Mouse (Mus musculus): ENCODE measurements around the gene Fbxo21. TPM values are rescaled to one million over a fixed set of nuclear protein-coding genes. Genes with fewer than 3 reads are reported as not detected.

The Fbxo21 gene
- polyA plus RNA-seq, 1 experiment from 2014 or later: 71.7 TPM

DNA sequence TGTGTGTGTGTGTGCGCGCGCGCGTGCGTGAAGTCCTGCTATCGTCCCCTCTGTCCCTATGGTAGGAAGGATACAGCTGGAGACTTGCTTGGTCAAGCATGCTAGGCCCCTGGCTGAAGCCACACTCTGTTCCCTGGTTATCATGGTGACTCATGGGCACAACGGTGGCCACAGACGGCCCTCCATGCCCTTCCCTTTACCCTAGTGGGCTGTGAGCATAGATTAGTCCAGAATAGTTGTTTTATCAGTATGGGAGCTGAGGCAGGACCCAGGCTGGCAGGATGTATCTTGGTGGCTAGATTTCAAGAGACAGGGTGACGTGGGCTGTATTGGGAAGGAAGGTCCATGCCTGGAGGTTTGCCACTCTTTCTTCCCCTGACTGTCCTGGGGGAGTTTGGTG, 82.3 kb downstream of the Fbxo21 start:
- no peaks in the 10 kb centered on the region for H3K27me3 ChIP-seq (ENCODE audit: control insufficient read depth, insufficient read depth, low read length)
- 86% methylated on average over 10 of the region's 10 CpGs for WGBS
- no peaks in the 10 kb centered on the region for H3K9me3 ChIP-seq (ENCODE audit: control insufficient read depth, low read depth, low read length)
- no peak for ATAC-seq (ENCODE audit: insufficient number of reproducible peaks, insufficient read depth, low FRiP score, low read depth)
- H3K4me3 ChIP-seq (ENCODE audit: low read depth, low read length): no peak overlapping the region
- H3K27ac ChIP-seq (ENCODE audit: low read length): no peak overlapping the region
- peaks cover 5% of the 10 kb centered on the region; the same call in 1 of the 2 replicates for H3K4me1 ChIP-seq (ENCODE audit: control insufficient read depth, insufficient read depth, low read length)
- H3K36me3 ChIP-seq (ENCODE audit: control insufficient read depth, insufficient read depth, low read length): no peaks in the 10 kb centered on the region
- no peak overlapping the region for H3K9ac ChIP-seq (replicated peaks; ENCODE audit: low read depth, low read length)
- no peak overlapping the region for H3K4me2 ChIP-seq (replicated peaks; ENCODE audit: low read depth, low read length)

- WGBS: 89% methylated on average over 9 of the region's 9 CpGs
- H3K36me3 ChIP-seq (ENCODE audit: control insufficient read depth, insufficient read depth, low read length): no peaks in the 10 kb centered on the region
- H3K4me3 ChIP-seq (ENCODE audit: low read depth, low read length): no peak overlapping the region
- H3K9ac ChIP-seq (replicated peaks; ENCODE audit: low read depth, low read length): no peak overlapping the region
- H3K27ac ChIP-seq (ENCODE audit: low read length): no peak overlapping the region
- no peak for ATAC-seq (ENCODE audit: insufficient number of reproducible peaks, insufficient read depth, low FRiP score, low read depth)
- no peak overlapping the region for H3K4me2 ChIP-seq (replicated peaks; ENCODE audit: low read depth, low read length)
- H3K4me1 ChIP-seq (ENCODE audit: control insufficient read depth, insufficient read depth, low read length): peaks cover 5% of the 10 kb centered on the region; the same call in 1 of the 2 replicates
- H3K9me3 ChIP-seq (ENCODE audit: control insufficient read depth, low read depth, low read length): no peaks in the 10 kb centered on the region
- H3K27me3 ChIP-seq (ENCODE audit: control insufficient read depth, insufficient read depth, low read length): no peaks in the 10 kb centered on the region
These were observed 83.1 kb downstream of the Fbxo21 start for GRCm38 (mm10) chr5:118059646-118060045.

Other genes starting within 250 kb of the Fbxo21 start
- 2.2 and 2.3 TPM in 2 replicates for gene Nos1, start 195.7 kb upstream of the Fbxo21 start, polyA plus RNA-seq (2014; fragmentation: Nextera tagmentation; extraction: Ambion mirVana)
- gene Tesc, start 51.0 kb downstream of the Fbxo21 start, polyA plus RNA-seq (2014; fragmentation: Nextera tagmentation; extraction: Ambion mirVana): 15.1 and 18.1 TPM in 2 replicates
- 22.5 and 23.9 TPM in 2 replicates for gene Fbxw8, start 178.7 kb downstream of the Fbxo21 start, polyA plus RNA-seq (2014; fragmentation: Nextera tagmentation; extraction: Ambion mirVana)
- 0.72 and 0.81 TPM in 2 replicates for gene Hrk, start 187.9 kb downstream of the Fbxo21 start, polyA plus RNA-seq (2014; fragmentation: Nextera tagmentation; extraction: Ambion mirVana)